Mouse (Mus musculus) liver, adult 2 months (tissue): Measurements from ENCODE around the gene Fat3.

Source experiments
- CTCF ChIP-seq: fragments of 200-500 bp; IDR thresholded peaks from 2 replicates; pipeline ENCODE4 v1.5.1; 2011; ENCODE audit warnings: low read depth, low read length, control low read depth
- POLR2A ChIP-seq: fragments of 200-500 bp; IDR thresholded peaks from 2 replicates; pipeline ENCODE4 v1.6.1; 2011; ENCODE audit warnings: low read length, control low read depth; ENCODE audit not compliant: insufficient read depth; ENCODE audit errors: extremely low read depth

GRCm38 (mm10) chr9:16282291-16282804 lies 218.7 kb downstream of the Fat3 start:
- no peak for TF ChIP-seq CTCF
- TF ChIP-seq POLR2A: no peak
